Mouse (Mus musculus) MEL-GATA-1-ER (cell line): ENCODE results near the gene 4930451I11Rik.

Experiments used
- DNase-seq: peaks from one replicate; pipeline ENCODE4 v3.0.0-alpha.2; 2012; ENCODE audit warnings: low read depth; ENCODE audit errors: extremely low read depth

Gene 4930451I11Rik

DNA sequence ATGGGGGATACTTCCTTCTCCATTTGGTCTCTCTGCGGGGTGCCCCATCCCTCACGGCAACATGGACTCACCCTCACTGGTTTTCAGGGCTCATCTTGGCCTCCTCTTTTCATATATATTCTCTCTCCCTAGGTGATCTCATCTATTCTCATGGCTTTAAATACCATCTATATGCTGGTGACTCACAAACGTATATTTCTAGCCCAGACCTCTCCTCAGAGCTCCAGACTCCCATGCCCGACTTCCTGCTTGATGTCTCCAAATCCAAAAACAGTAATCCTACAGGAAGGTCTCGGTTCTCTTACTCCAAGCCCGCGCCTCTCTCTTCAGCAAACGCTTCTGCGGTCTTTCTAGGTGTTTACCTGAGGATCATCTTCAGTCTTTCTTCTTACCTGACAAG is 11.8 kb upstream of the 4930451I11Rik start:
- no peak for DNase-seq

DNA sequence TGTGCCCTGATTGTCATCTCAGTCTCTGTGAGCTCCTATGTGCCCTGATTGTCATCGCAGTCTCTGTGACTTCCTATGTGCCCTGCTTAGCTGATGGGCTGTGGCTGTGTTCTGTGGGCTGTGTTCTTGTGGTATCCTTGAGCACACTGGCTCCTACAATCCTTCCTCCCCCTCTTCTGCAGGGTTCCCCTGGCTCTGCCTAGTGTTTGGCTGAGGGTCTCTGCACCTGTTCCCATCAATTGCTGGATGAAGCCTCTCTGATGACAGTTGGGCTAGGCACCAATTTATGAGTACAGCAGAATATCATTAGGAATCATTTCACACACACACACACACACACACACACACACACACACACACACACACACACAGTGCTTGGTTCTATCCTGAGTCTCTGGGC is 1.9 kb upstream of the 4930451I11Rik start:
- DNase-seq: no peak

DNA sequence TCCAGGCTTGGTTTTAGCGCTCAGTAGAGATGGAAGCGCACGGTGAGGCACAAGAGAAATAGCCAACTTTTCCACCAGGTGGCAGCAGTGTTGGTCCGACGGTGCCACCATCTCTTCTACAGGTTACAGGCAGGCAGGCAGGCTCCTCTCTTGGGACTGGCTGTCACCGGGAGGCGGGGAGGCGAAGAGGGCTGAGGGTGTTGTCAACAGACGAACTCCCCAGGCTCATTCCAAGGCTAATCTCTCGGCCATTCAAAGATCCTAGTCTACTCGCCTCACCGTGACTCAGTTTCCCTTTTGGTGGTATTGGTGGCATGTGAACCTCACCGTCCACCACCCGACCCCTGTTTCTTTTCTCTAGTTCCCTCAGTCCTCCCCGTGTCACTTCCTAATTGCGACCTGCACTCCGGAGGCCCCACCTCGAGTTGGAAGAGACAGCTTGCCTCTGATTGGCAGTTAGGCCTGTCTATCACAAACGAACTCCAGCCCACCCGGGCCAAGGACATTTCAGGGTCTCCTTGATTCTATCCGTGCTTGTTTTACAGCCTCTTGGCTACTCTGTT is 678 bp upstream of the 4930451I11Rik start:
- DNase-seq: peak; percentile 91

DNA sequence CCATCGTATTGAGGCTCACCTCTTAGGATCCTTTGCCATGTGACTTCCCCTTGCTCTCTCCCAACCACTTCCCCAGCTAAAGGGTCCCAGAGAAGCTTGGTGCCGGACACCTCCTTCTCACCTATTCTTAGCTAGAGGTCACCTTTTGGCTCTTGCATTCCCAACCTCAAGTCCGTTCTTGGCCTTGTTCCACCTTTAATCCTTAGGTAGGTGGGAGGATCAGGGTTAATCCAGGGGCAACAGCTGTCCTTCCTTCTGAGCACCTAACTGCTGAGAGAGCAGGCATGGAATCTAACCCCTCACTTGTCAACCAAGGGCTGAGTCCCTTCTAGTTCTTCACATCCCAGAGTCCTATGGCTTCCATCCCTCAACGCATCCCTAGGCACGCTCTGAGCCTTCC is 5.5 kb downstream of the 4930451I11Rik start:
- DNase-seq: no peak

DNA sequence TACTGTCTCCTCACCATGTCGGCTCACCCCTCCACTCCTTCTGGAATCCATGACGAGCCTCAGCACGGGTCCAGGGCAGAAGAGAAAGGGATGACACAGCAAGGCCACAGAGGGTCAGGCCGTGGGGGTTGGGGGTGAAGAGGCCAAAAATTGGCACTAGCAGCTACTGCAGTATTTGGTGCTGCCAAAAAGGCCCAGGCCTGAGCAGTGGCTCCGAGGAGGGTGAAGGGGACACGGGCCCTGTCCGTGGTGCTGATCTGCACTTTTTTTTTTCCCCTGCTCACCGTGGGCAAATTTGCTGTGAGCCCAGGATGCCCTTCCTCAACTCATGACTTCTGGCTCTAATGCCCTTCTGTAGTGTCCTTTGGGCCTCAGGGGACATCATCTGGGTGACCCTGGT is 6.0 kb downstream of the 4930451I11Rik start:
- no peak for DNase-seq

DNA sequence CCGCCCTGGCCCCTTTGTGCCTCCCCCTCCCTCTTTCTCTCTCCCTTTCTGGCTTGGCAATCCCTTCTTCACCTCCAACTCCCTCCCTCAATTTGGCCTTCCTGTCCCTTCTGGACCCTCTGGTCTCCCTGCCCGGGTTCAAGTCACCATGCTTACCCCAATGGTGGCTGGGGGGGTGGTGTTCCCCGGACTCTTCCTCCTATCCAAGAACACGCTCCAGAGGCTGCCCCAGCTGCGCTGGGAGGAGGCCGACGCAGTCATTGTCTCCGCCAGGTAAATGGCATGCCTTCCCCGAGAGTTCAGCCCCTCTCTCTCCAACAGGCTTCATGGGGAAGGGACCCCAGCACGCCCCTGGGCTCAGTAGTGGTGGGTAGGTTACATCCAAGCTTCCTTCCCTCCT is 7.5 kb downstream of the 4930451I11Rik start:
- no peak for DNase-seq

DNA sequence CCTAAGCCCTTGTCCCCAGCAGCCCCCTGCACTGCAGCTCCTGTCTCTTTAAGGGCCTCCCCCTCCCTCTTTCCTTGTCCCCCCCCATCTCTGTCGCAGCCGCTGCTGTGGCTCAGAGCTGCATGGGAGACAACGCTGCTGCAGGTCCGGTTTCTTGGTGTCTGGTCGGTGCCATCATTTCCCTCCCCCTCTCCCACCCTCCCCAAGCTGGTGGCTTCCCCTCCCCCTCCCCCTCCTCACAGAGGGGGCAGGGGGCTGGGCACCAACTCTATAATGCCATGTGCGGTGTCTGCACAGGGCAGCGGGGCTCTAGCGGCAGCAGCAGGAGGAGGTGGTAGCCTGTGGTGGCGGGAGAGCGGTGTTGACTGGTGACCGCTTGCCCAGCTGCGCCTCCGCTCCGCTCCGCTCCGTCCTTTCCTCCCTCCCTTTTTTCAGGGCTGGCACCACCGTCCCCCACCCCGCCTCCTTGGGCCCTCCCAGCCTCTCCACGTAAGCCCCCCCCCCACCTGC is 8.2 kb downstream of the 4930451I11Rik start:
- DNase-seq: no peak

DNA sequence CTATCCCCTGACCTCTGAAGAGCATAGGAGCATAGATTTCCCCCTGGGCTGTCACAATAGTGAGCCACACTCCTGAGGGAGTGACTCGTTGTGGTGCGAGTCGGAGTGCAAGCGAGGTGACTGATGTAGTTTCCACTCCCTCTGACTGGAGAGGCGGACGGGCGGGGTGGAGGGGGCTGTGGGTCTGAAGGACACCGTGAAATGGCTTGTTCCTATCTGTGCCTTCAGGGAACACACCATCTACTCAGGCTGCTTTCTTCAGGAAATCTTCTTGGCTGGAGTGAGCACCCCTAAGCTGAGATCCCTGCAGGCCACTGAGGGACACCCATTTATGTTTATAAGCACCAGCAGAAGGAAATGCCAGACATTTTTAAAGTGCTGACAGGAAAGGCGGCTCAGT is 8.7 kb downstream of the 4930451I11Rik start:
- DNase-seq: no peak

DNA sequence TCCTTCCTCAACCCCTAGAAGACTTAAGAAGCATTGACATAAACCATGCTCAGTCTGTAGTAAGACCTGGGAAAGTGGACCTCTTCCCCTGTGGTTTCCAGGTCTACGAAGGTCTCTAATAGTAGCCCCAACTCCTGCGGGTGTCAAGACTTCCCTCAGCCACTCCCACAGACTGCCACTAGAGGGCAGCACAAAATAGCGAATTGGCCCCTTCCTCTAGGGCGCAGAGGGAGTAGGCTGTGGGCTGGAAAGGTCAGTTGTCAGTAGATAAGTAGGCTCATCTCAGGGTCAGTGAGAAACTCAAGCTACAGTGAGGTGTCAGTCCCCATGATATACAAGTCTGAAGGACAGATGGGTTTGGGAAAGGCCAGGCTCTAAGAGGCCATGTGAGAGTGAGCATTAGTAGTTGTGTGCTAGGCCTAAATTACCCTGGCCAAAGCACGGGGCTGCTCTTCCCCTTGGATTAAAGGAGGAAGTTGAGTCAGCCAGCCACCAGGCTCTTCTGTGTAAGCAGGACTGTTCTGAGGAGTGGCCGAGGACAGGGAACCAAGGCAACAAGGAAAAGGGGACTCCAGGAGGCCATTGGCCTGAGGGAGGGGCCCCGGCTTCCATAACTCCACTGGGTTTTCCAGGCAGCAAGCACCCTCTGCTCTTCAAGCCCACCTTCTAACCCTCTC is 9.5 kb downstream of the 4930451I11Rik start:
- no peak for DNase-seq

DNA sequence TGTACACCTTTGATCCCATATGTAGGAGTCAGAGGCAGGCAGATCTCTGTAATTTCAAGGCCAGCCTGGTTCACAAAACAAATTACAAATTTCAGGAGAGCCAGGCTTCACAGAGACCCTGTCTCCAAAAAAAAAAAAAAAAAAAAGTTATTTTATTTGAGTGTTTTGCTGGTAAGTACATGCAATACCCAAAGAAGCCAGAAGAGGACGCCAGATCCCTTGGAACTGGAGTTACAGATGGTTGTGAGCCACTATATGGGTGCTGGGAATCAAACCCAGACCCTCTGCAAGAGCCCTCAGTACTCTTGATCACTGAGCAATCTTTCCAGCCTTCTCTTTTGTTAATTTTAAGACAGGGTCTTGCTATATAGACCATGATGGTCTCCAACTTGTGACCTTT is 12.6 kb downstream of the 4930451I11Rik start:
- DNase-seq: no peak

DNA sequence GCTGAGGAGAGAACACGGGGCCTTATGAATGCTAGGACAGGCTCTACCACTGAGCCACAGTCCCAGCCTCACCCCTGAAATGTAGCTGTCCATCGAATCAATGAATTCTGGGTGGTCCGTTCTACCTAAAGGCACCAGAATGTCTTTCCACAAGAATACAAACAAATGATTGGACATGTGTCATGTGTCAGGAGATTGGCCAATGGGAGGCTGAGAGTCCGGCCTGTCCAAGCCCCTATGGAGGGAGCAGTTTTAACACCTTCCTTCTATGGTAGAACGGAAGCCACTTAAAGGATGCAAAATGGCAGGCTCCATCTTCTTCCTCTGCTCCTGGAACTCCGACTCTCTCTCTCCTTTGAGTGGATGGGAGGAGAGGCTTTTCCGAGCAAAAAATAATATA is 13.8 kb downstream of the 4930451I11Rik start:
- no peak for DNase-seq

DNA sequence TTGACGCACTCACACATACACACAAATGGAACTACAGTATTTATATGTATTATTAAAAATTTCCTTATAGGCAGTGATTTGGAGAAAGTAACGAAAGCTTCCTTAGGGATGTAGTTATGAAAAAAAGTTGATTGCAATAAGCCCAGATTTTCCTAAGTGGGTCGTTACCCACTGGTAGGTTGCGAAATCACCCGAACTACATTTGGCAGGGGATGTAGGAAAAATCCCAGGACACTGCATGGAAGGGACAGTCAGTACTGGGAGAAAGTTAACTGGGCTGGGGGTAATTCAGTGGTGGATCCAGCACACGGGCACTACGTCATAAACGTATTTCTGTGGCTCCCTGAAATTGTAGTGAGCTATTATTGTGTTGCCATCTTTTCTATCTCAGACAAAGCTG is 14.9 kb downstream of the 4930451I11Rik start:
- no peak for DNase-seq

DNA sequence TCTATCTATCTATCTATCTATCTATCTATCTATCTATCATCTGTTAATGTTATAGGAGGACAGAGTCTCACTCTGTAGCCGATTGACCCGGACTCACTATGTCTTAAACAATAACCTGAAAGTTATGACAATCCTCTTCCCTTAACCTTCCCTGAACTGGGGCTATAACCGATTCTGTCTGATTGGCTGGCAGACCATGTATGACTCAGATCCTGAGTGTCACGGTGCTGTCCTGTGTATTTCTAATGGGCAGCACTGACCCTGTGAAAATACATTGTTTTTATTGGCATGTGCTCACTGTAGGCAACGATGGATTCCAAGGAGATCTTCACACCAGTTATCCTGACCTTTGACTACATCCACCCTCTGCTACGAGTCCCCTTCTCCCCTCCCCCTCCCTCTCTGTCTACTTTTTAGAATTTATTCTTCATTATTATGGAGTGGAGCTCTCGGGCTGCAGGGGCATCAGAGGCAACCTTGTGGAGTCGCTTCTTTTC is 15.7 kb downstream of the 4930451I11Rik start:
- DNase-seq: no peak

DNA sequence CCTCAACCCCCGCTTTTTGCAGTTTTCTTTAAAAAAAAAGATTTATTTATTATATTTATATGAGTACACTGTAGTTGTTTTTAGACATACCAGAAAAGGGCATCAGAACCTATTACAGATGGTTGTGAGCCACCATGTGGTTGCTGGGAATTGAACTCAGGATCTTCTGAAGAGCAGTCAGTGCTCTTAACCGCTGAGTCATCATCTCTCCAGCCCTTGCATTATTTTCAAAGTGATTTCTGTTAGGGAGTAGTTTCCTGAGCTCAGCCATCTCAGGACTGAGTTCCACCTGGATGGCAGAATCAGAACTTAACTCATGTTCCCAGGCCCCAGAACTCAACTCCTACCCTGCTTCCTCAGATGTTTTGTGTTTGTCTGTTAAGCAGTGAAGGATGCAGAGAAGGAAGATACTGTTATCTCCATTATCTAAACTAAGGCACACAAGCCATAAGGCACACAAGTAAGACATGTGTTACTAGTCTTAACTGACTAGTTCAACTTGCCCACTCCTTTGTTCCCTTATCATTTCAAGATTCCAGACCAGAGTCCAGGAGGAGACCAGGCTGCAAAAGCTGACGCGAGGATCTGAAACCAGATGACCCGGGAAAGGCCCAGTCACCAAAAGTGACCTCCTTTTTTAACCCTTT is 21.6 kb downstream of the 4930451I11Rik start:
- DNase-seq: no peak

DNA sequence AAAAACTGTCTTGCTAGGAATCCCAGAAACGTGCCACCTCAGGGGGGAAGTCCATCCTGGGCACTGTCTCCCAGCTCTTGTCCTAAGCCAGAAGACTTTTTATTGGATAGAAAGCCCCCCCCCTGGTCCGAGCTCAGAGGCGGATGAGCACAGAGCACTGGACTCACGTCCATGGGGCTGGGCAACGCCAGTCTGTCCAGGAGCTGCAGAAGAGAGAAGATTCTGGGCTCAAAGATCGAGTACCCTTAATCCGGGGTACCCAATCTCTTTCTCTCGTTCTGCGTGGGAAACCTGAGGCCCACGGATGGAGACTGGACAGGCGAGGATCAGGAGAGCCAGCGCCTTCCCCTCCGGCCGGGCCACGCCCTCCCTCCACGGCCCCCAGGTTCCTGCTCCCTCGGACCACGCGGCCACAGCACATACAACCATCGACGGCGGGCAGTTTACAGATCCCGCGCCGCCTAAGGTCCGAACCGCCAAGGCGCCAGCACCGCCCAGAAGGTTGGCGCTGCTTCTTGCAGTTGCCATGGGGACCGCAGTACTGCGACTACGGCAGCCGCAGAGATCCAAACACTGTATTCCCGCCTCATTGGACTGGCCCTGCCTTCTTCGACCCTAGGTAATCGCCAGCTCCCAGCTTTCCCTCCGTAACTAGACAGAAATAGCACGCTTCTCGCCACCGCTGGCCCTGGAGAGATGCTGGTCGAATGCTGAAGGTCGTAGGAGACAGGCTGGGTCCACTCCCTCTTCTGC is 22.6 kb downstream of the 4930451I11Rik start:
- DNase-seq: no peak

DNA sequence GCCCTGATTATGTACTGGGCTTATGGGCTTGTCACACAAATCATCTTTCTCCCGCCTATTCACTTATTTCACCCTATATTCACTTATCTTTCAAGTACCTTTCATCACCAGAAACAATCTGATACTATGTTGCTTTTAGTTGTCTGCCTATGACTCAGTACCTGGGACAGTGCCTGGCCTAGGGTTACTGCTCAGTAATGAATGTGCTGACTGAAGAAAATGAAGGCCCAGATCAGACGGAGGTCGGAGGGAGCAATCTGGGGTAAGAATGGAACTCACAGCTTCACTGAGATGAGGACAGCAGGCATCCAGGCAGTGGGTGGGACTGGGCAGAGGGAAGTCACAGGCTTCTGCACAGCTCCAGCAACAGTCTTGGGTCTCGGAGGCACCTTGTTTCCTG is 24.0 kb downstream of the 4930451I11Rik start:
- DNase-seq: no peak

DNA sequence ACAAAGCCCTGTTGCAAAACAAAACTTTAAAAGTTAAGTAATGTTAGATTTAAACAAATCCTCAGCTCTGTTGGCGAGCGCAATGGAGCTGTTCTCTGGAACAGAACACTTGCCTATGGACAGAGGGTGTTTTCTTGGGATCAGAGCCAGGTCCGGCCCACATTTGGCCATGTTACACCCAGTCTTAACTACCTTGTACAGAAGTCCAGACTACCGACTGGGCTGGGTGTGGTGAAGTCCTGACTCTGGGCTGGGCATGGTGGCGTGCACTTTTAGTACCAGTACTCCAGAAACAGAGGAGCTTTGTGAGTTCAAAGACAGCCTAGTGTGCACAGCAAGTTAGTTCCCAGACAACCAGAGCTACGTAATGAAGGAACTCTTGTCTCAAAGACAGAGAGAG is 24.5 kb downstream of the 4930451I11Rik start:
- DNase-seq: no peak

DNA sequence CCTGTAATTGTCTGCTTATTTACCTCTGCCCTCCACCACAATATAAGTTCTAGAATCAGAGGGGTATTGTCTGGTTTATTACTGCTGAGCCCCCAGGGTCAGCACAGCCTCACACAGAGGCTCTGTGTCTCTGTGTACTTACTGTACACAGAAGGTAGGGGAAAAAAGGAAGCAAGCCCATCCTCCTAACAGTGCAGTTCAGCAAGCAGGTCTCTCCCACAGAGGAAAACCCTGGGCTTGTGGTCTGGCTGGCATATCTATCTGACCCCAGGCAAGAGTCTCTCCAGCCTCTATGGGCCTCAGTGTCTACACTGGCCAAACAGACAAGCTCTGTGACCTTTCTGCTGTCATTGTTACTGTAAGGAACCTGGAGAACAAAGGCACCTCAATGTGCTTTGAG is 27.7 kb downstream of the 4930451I11Rik start:
- no peak for DNase-seq

DNA sequence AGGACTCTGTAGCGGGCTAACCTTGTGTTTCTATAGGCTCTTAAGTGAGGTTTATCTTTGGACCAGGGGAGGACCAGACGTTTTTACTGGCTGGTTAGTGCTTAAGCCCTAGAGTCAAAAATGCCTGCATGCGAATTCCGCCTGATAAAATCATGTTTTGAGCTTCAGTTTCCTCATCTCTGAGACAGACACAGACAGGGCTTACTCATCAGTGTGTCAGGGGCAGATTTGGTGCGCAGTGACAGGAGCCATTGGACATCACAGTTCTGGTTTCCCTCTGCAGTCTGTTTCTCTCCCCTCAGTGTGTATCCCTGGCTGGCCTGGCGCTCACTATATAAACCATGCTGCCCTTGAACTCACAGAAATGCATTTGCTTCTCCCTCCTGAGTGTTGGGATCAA is 28.3 kb downstream of the 4930451I11Rik start:
- DNase-seq: no peak

DNA sequence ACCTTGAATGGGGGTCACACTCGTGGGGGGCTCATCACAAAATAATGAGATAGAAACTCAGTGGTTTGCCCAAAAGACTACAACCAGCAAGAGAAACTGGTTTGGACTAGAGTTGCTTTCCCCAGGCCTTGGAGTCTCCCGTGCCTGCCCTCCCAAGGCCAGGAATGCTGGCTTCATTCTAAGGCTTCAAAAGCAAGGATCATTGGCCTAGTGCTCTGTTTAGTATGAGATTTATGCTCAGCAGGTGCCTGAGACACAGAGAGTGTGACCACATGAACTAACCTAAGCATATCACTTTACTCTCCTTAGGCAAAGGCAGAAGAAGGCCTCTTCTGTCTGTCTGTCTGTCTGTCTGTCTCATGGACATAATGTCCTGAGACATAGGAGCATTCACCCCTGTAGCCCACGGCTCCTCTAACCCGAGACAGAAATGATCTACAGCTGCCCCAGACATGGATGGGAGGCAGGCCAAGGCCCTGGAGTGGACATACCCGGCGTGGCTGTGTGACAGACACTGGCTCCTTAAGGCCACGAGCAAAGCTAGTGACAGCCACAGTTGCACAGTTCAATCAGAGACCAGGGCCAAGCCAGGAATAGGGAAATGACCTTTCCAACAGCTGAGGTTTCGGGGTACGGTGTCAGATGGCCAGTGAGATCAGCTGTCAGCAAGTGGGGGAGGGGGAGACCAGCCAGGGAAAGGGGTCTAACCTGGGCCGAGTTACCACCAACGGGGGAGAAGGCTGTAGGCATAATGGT is 29.1 kb downstream of the 4930451I11Rik start:
- DNase-seq: no peak

DNA sequence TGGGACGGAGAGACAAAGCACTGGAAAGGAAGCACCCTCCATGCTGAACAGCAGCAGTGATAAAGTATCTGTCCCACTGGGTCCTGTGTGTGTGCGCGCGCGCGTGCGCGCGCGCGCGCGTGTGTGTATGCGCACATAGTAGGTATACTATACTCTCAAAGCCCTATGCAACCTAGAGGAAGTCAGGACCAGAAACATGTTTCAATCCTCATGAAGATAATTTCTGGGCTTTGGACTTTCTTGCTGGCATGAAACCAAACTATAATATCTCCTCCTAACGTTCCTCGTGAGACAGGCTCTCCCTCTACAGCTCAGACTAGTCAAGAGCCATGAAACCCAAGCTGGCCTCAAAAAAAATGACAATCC is 30.4 kb downstream of the 4930451I11Rik start:
- DNase-seq: no peak
